Mouse (Mus musculus) liver, adult 2 months (tissue): ENCODE measurements at regions not wholly inside any gene's neighbourhood (a gene's known extent, or its start where the extent isn't known, plus 50 kb on each side); places are given as distances from the start of the nearest gene placed in this dataset.

ENCODE experiments used
- CTCF ChIP-seq: fragments of 200-500 bp; IDR thresholded peaks from 2 replicates; pipeline ENCODE4 v1.5.1; 2011; ENCODE audit warnings: low read depth, low read length, control low read depth
- POLR2A ChIP-seq: fragments of 200-500 bp; IDR thresholded peaks from 2 replicates; pipeline ENCODE4 v1.6.1; 2011; ENCODE audit warnings: low read length, control low read depth; ENCODE audit not compliant: insufficient read depth; ENCODE audit errors: extremely low read depth

GRCm38 (mm10) chr15:96836670-96837069, 137.1 kb upstream of the Slc38a2 start:
- TF ChIP-seq POLR2A (no peak), CTCF (no peak)
